Mouse (Mus musculus) embryonic facial prominence, embryonic 13.5 days (tissue): ENCODE results near the gene Tnp1. TPM values are rescaled to one million over a fixed set of nuclear protein-coding genes. Genes with fewer than 3 reads are reported as not detected.

ENCODE experiments used
- polyA plus RNA-seq: library from polyadenylated mRNA; unstranded; fragments of >200 nt; fragmentation: Nextera tagmentation; extraction: Ambion mirVana; gene quantifications from 2 replicates; pipeline ENCODE4 v1.2.1, GENCODE M21; 2015

The Tnp1 gene
- polyA plus RNA-seq, 1 experiment from 2014 or later, result not detected

Other genes with a start within 250 kb of the Tnp1 start
- 469 and 555 TPM in 2 replicates for gene Igfbp2, start 191.4 kb downstream of the Tnp1 start, polyA plus RNA-seq
- 141 and 165 TPM in 2 replicates for gene Igfbp5, start 141.0 kb downstream of the Tnp1 start, polyA plus RNA-seq